8 mouse cellular contexts compared by ENCODE assay signal in genomic region chr16:20694781-20695180, GRCm38 (mm10). TPM values are rescaled to one million over a fixed set of nuclear protein-coding genes. Genes with fewer than 3 reads are reported as not detected.
DNase-seq lines count a peak whose midpoint lies in the region; ATAC-seq and TF ChIP-seq lines count a peak whose summit lies in the region.

No protein-coding gene starts in this region.

- ATAC-seq in frontal cortex, adult (ENCODE audit: low TSS enrichment): peak; percentile 62
- no peak for ATAC-seq in hindbrain, embryonic 13.5 days (ENCODE audit: low FRiP score)
- peak; percentile 7; the same call in 1 of the 2 replicates for ATAC-seq in lung, postnatal 0 days

- H3K4me1 ChIP-seq in hindbrain, embryonic 13.5 days (replicated peaks): peaks cover 49% of the 10 kb centered on the region
- peaks cover 12% of the 10 kb centered on the region; the same call in 1 of the 2 replicates for H3K4me1 ChIP-seq in lung, postnatal 0 days (ENCODE audit: insufficient read depth, low read depth, low read length)

- WGBS in hindbrain, embryonic 13.5 days: 66% methylated on average over 8 of the region's 8 CpGs
- WGBS in lung, postnatal 0 days: 54% methylated on average over 8 of the region's 8 CpGs

- TF ChIP-seq EP300 in lung, postnatal 0 days (IDR thresholded peaks at IDR 0.05): no peak

- peak overlapping the region; percentile 87; the same call in 1 of the 2 replicates for H3K27ac ChIP-seq in hindbrain, embryonic 13.5 days
- no peak overlapping the region for H3K27ac ChIP-seq in lung, postnatal 0 days (ENCODE audit: low read length)

- H3K4me2 ChIP-seq in hindbrain, embryonic 13.5 days: peak overlapping the region; percentile 71; the same call in 1 of the 2 replicates
- no peak overlapping the region for H3K4me2 ChIP-seq in lung, postnatal 0 days (replicated peaks; ENCODE audit: low read depth, low read length)

- H3K36me3 ChIP-seq in hindbrain, embryonic 13.5 days: peaks cover 42% of the 10 kb centered on the region
- H3K36me3 ChIP-seq in lung, postnatal 0 days (ENCODE audit: insufficient read depth, low read length): 0 out of 2 replicates have a peak, but pooled peaks cover 9% of the 10 kb centered on the region

- H3K27me3 ChIP-seq in hindbrain, embryonic 13.5 days: no peaks in the 10 kb centered on the region
- H3K27me3 ChIP-seq in lung, postnatal 0 days (replicated peaks; ENCODE audit: insufficient read depth, low read length): no peaks in the 10 kb centered on the region

- no peak overlapping the region for H3K4me3 ChIP-seq in hindbrain, embryonic 13.5 days
- H3K4me3 ChIP-seq in lung, postnatal 0 days (ENCODE audit: low read depth, low read length): no peak overlapping the region

- H3K9ac ChIP-seq in hindbrain, embryonic 13.5 days: peak overlapping the region; percentile 81; the same call in 1 of the 2 replicates
- no peak overlapping the region for H3K9ac ChIP-seq in lung, postnatal 0 days (replicated peaks; ENCODE audit: low read depth)

- no peaks in the 10 kb centered on the region for H3K9me3 ChIP-seq in hindbrain, embryonic 13.5 days
- H3K9me3 ChIP-seq in lung, postnatal 0 days (ENCODE audit: low read length): no peaks in the 10 kb centered on the region

- TF ChIP-seq CTCF in lung, postnatal 0 days (IDR thresholded peaks at IDR 0.05): no peak

- peak; percentile 41 to 65 for DNase-seq in adrenal gland, adult (ENCODE audit: inconsistent age in 2 of 2, low spot score in 1 of 2)
- no peak for DNase-seq in adrenal gland, adult 2 months
- DNase-seq in MN1 (ENCODE audit: low spot score): peak; percentile 33
- DNase-seq in lung, postnatal 0 days (ENCODE audit: low spot score): peak; percentile 69
- peak; percentile 89 for DNase-seq in skeletal muscle tissue, adult 2 months (ENCODE audit: low read depth, low spot score)
- DNase-seq in urinary bladder, postnatal 10 days (ENCODE audit: low spot score): no peak

RNA-seq across cellular contexts. Expression of gene Fam131a, which starts 1.7 kb away (rescaled TPM):
- total RNA-seq in adrenal gland, adult 2 months (2021): 10 to 100 TPM; 10.3 to 13.3 TPM
- polyA plus RNA-seq in adrenal gland, adult 2 months (2012; rRNA removed): 24.9 and 29.4 TPM in 2 replicates
- 32.7 and 35.1 TPM in 2 replicates for polyA plus RNA-seq in hindbrain, embryonic 13.5 days (2015; fragmentation: Nextera tagmentation; extraction: Ambion mirVana)
- 8.4 and 8.9 TPM in 2 replicates for polyA plus RNA-seq in lung, postnatal 0 days (2015; fragmentation: Nextera tagmentation; extraction: Ambion mirVana)

RNA-seq across cellular contexts. Expression of gene Polr2h, which starts 22.7 kb away (rescaled TPM):
- total RNA-seq in adrenal gland, adult 2 months (2021): 10 to 100 TPM; 31.2 to 45.2 TPM
- polyA plus RNA-seq in adrenal gland, adult 2 months (2012; rRNA removed): 9.3 and 9.5 TPM in 2 replicates
- 83.5 and 93.7 TPM in 2 replicates for polyA plus RNA-seq in hindbrain, embryonic 13.5 days (2015; fragmentation: Nextera tagmentation; extraction: Ambion mirVana)
- polyA plus RNA-seq in lung, postnatal 0 days (2015; fragmentation: Nextera tagmentation; extraction: Ambion mirVana): 37.5 and 48.2 TPM in 2 replicates

RNA-seq across cellular contexts. Expression of gene Clcn2, which starts 22.8 kb away (rescaled TPM):
- total RNA-seq in adrenal gland, adult 2 months (2021): 10 to 100 TPM; 24.5 to 60.5 TPM
- 198 and 282 TPM in 2 replicates for polyA plus RNA-seq in adrenal gland, adult 2 months (2012; rRNA removed)
- 30.2 and 31.1 TPM in 2 replicates for polyA plus RNA-seq in hindbrain, embryonic 13.5 days (2015; fragmentation: Nextera tagmentation; extraction: Ambion mirVana)
- 1.8 and 1.9 TPM in 2 replicates for polyA plus RNA-seq in lung, postnatal 0 days (2015; fragmentation: Nextera tagmentation; extraction: Ambion mirVana)

RNA-seq across cellular contexts. Expression of gene Eif4g1, which starts 26.7 kb away (rescaled TPM):
- total RNA-seq in adrenal gland, adult 2 months (2021): 100 to 1,000 TPM; 368 to 454 TPM
- polyA plus RNA-seq in adrenal gland, adult 2 months (2012; rRNA removed): 486 and 565 TPM in 2 replicates
- 150 and 151 TPM in 2 replicates for polyA plus RNA-seq in hindbrain, embryonic 13.5 days (2015; fragmentation: Nextera tagmentation; extraction: Ambion mirVana)
- 73.5 and 78.7 TPM in 2 replicates for polyA plus RNA-seq in lung, postnatal 0 days (2015; fragmentation: Nextera tagmentation; extraction: Ambion mirVana)

RNA-seq across cellular contexts. Expression of gene Chrd, which starts 38.1 kb away (rescaled TPM):
- 10 to 100 TPM in 1 of 2 experiments, 1 to 10 TPM in 1; 9.1 to 19.3 TPM for total RNA-seq in adrenal gland, adult 2 months (2021)
- polyA plus RNA-seq in adrenal gland, adult 2 months (2012; rRNA removed): 41.4 and 43.5 TPM in 2 replicates
- 5.7 and 6.4 TPM in 2 replicates for polyA plus RNA-seq in hindbrain, embryonic 13.5 days (2015; fragmentation: Nextera tagmentation; extraction: Ambion mirVana)
- polyA plus RNA-seq in lung, postnatal 0 days (2015; fragmentation: Nextera tagmentation; extraction: Ambion mirVana): 1.5 and 1.7 TPM in 2 replicates

Comparison
In these comparisons a context has a peak if more than half of its experiments do, and no peak if none do; other contexts are left out.
1. DNase-seq: peak in adrenal gland, adult (2 of 2), MN1 (single experiment), lung, postnatal 0 days (single experiment) and skeletal muscle tissue, adult 2 months (single experiment); none in adrenal gland, adult 2 months (single experiment) and urinary bladder, postnatal 10 days (single experiment).
2. RNA of gene Clcn2, which starts 22.8 kb away (polyA plus RNA-seq): 198 to 282 TPM in adrenal gland, adult 2 months and 30.2 to 31.1 TPM in hindbrain, embryonic 13.5 days; 1.8 to 1.9 TPM in lung, postnatal 0 days; every median in the first group is over 10 times any median in the second.